Mouse (Mus musculus): ENCODE measurements around the gene Gm4567.
"Not testable (repeated sequence)": the region's sequence is repeated elsewhere in the genome, so short reads cannot be mapped to it uniquely, and the experiment has no call there.

- not testable (repeated sequence) for TF ChIP-seq CTCF (IDR thresholded peaks at IDR 0.05; ENCODE audit: borderline replicate concordance, insufficient read depth, low read depth, low read length); POLR2A (IDR thresholded peaks at IDR 0.05; ENCODE audit: borderline replicate concordance, insufficient read depth, low read length)
These were observed 27.3 kb downstream of the Gm4567 start, which contains the start of gene Gm8693 for GRCm38 (mm10) chr7:22692217-22692616.
